In the genomic region with DNA sequence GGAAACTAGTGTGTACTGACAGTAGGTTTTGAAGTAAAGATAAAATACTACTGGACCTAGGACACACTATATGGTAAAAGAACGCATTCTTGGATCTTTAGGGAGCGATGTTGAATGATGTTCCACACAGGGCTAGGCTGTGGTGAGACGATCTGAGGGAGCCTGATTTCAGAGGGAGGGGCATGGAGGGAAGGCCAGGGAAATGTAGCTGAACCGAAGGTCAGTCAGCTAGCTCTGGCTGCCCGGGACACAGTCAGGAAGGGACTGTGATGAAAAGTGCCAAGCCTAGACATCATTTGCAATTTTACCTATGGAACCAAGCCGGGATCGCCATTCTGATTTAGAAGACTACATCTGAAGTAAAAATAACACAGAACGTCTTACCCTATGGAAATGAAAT, we compare ENCODE assay signal across 29 mouse cellular contexts. TPM values are rescaled to one million over a fixed set of nuclear protein-coding genes. Genes with fewer than 3 reads are reported as not detected.
DNase-seq lines count a peak whose midpoint lies in the region; ATAC-seq lines count a peak whose summit lies in the region.
"Had no signal": no experiment of that assay in that cellular context is flagged by ENCODE, and none has a peak within 500 bp of the region (broad histone marks: within the 10 kb centered on the region; RNA-seq: fewer than 3 reads in every experiment).

No protein-coding gene starts in this region.

- no peak for DNase-seq in embryonic facial prominence, embryonic 10.5 days (ENCODE audit: low spot score)
- no peak for DNase-seq in kidney, adult 9 months
- DNase-seq in limb, embryonic 10.5 days (ENCODE audit: low spot score): peak; percentile 35
- no peak for DNase-seq in layer of hippocampus, adult 11-12 months (ENCODE audit: low spot score)
- DNase-seq: adrenal gland, adult 2 months; cerebellum, adult 2 months; cerebellum, postnatal 14 days; gastrocnemius, postnatal 14 days; kidney, adult 8-10 months; layer of hippocampus, postnatal 36 days; left cerebral cortex, postnatal 4 days; liver, postnatal 0 days; lung, postnatal 36 days; right cerebral cortex, postnatal 4 days; thymus, adult 18-20 months; thymus, postnatal 25 days had no signal

- WGBS in embryonic facial prominence, embryonic 13.5 days: 46% methylated on average over 8 of the region's 8 CpGs
- WGBS in embryonic facial prominence, embryonic 10.5 days: 61% methylated on average over 8 of the region's 8 CpGs
- WGBS in heart, embryonic 14.5 days: 54% methylated on average over 8 of the region's 8 CpGs
- WGBS in heart, embryonic 11.5 days (ENCODE audit: insufficient replicate concordance): 56% methylated on average over 8 of the region's 8 CpGs
- 48% methylated on average over 8 of the region's 8 CpGs for WGBS in kidney, embryonic 16.5 days
- WGBS in limb, embryonic 10.5 days: 55% methylated on average over 8 of the region's 8 CpGs

- H3K9ac ChIP-seq in embryonic facial prominence, embryonic 13.5 days: no peak overlapping the region
- H3K9ac ChIP-seq in heart, embryonic 14.5 days (ENCODE audit: low read length): no peak overlapping the region
- H3K9ac ChIP-seq in heart, embryonic 11.5 days (ENCODE audit: low read depth, low read length): no peak overlapping the region
- H3K9ac ChIP-seq in kidney, embryonic 16.5 days (replicated peaks; ENCODE audit: low read length): no peak overlapping the region
- H3K9ac ChIP-seq: forebrain, embryonic 13.5 days; hindbrain, embryonic 14.5 days; liver, embryonic 12.5 days; liver, postnatal 0 days; midbrain, embryonic 13.5 days; neural tube, embryonic 13.5 days had no signal

- H3K4me3 ChIP-seq in embryonic facial prominence, embryonic 13.5 days: no peak overlapping the region
- H3K4me3 ChIP-seq in embryonic facial prominence, embryonic 10.5 days: no peak overlapping the region
- H3K4me3 ChIP-seq in heart, embryonic 14.5 days (ENCODE audit: control insufficient read depth in 1 of 2, insufficient read depth in 1 of 2, low read depth in 1 of 2, low read length in 2 of 2): no peak overlapping the region
- no peak overlapping the region for H3K4me3 ChIP-seq in heart, embryonic 11.5 days (ENCODE audit: low read depth, low read length)
- H3K4me3 ChIP-seq in kidney, embryonic 16.5 days (ENCODE audit: low read length): no peak overlapping the region
- H3K4me3 ChIP-seq in limb, embryonic 10.5 days: no peak overlapping the region
- H3K4me3 ChIP-seq: forebrain, embryonic 13.5 days; liver, embryonic 12.5 days; midbrain, embryonic 13.5 days; neural tube, embryonic 13.5 days had no signal

- H3K4me1 ChIP-seq in embryonic facial prominence, embryonic 13.5 days: peaks cover 39% of the 10 kb centered on the region
- peaks cover 35% of the 10 kb centered on the region for H3K4me1 ChIP-seq in embryonic facial prominence, embryonic 10.5 days
- H3K4me1 ChIP-seq in heart, embryonic 14.5 days (ENCODE audit: control insufficient read depth in 2 of 2, insufficient read depth in 2 of 2, low read length in 2 of 2): peaks cover 8 to 45% of the 10 kb centered on the region in 2 experiments
- H3K4me1 ChIP-seq in heart, embryonic 11.5 days (ENCODE audit: control insufficient read depth, insufficient read depth, low read length): peaks cover 12% of the 10 kb centered on the region
- H3K4me1 ChIP-seq in kidney, embryonic 16.5 days (ENCODE audit: insufficient read depth, low read length): 0 out of 2 replicates have a peak, but pooled peaks cover 16% of the 10 kb centered on the region
- H3K4me1 ChIP-seq in limb, embryonic 10.5 days: peaks cover 43% of the 10 kb centered on the region
- H3K4me1 ChIP-seq: forebrain, embryonic 13.5 days; liver, embryonic 12.5 days; neural tube, embryonic 13.5 days had no signal

- H3K27me3 ChIP-seq in embryonic facial prominence, embryonic 13.5 days: no peaks in the 10 kb centered on the region
- peaks cover 9% of the 10 kb centered on the region for H3K27me3 ChIP-seq in embryonic facial prominence, embryonic 10.5 days (replicated peaks; ENCODE audit: low read depth, poor library complexity, severe bottlenecking)
- H3K27me3 ChIP-seq in heart, embryonic 14.5 days (ENCODE audit: control insufficient read depth, insufficient read depth, low read length): no peaks in the 10 kb centered on the region
- H3K27me3 ChIP-seq in heart, embryonic 11.5 days (ENCODE audit: control insufficient read depth, insufficient read depth, low read length): no peaks in the 10 kb centered on the region
- no peaks in the 10 kb centered on the region for H3K27me3 ChIP-seq in kidney, embryonic 16.5 days (ENCODE audit: insufficient read depth, low read length)
- 0 out of 2 replicates have a peak, but pooled peaks cover 1% of the 10 kb centered on the region for H3K27me3 ChIP-seq in limb, embryonic 10.5 days (ENCODE audit: low read depth, poor library complexity, severe bottlenecking)
- H3K27me3 ChIP-seq: CH12.LX; liver, embryonic 12.5 days had no signal

- peak overlapping the region; percentile 36; the same call in 1 of the 2 replicates for H3K27ac ChIP-seq in embryonic facial prominence, embryonic 13.5 days
- H3K27ac ChIP-seq in embryonic facial prominence, embryonic 10.5 days (replicated peaks): no peak overlapping the region
- no peak overlapping the region for H3K27ac ChIP-seq in heart, embryonic 14.5 days (replicated peaks in 1 of 2; ENCODE audit: control insufficient read depth in 1 of 2, insufficient read depth in 1 of 2, low read depth in 2 of 2, low read length in 2 of 2)
- H3K27ac ChIP-seq in heart, embryonic 11.5 days (ENCODE audit: low read depth, low read length): no peak overlapping the region
- H3K27ac ChIP-seq in kidney, embryonic 16.5 days (ENCODE audit: low read length): peak overlapping the region; percentile 31
- H3K27ac ChIP-seq in limb, embryonic 10.5 days: peak overlapping the region; percentile 77
- H3K27ac ChIP-seq: forebrain, embryonic 13.5 days; hindbrain, embryonic 14.5 days; liver, embryonic 12.5 days; midbrain, embryonic 13.5 days; neural tube, embryonic 13.5 days; stomach, postnatal 0 days had no signal

- peak overlapping the region; percentile 12; the same call in 1 of the 2 replicates for H3K4me2 ChIP-seq in embryonic facial prominence, embryonic 13.5 days
- H3K4me2 ChIP-seq in heart, embryonic 14.5 days (ENCODE audit: low read length): peak overlapping the region; percentile 3; the same call in 1 of the 2 replicates
- H3K4me2 ChIP-seq in heart, embryonic 11.5 days: no peak overlapping the region
- H3K4me2 ChIP-seq in kidney, embryonic 16.5 days (replicated peaks; ENCODE audit: low read depth, low read length): 0 out of 2 replicates have a peak overlapping the region, but pooled peaks have one; percentile 4
- H3K4me2 ChIP-seq: forebrain, embryonic 13.5 days; hindbrain, embryonic 14.5 days; liver, embryonic 12.5 days; midbrain, embryonic 13.5 days; neural tube, embryonic 13.5 days had no signal

- no peaks in the 10 kb centered on the region for H3K9me3 ChIP-seq in embryonic facial prominence, embryonic 13.5 days
- no peaks in the 10 kb centered on the region for H3K9me3 ChIP-seq in embryonic facial prominence, embryonic 10.5 days
- no peaks in the 10 kb centered on the region for H3K9me3 ChIP-seq in heart, embryonic 14.5 days (ENCODE audit: control insufficient read depth, low read length)
- no peaks in the 10 kb centered on the region for H3K9me3 ChIP-seq in heart, embryonic 11.5 days (replicated peaks; ENCODE audit: control insufficient read depth, low read length)
- H3K9me3 ChIP-seq in kidney, embryonic 16.5 days (ENCODE audit: low read length): 0 out of 2 replicates have a peak, but pooled peaks cover 2% of the 10 kb centered on the region
- no peaks in the 10 kb centered on the region for H3K9me3 ChIP-seq in limb, embryonic 10.5 days (replicated peaks)
- H3K9me3 ChIP-seq: forebrain, embryonic 13.5 days; liver, embryonic 12.5 days; midbrain, embryonic 13.5 days; neural tube, embryonic 13.5 days had no signal

- no peaks in the 10 kb centered on the region for H3K36me3 ChIP-seq in embryonic facial prominence, embryonic 13.5 days
- H3K36me3 ChIP-seq in embryonic facial prominence, embryonic 10.5 days (replicated peaks): no peaks in the 10 kb centered on the region
- H3K36me3 ChIP-seq in heart, embryonic 14.5 days (ENCODE audit: control insufficient read depth, insufficient read depth, low read length): no peaks in the 10 kb centered on the region
- no peaks in the 10 kb centered on the region for H3K36me3 ChIP-seq in heart, embryonic 11.5 days (ENCODE audit: control insufficient read depth, insufficient read depth, low read length)
- no peaks in the 10 kb centered on the region for H3K36me3 ChIP-seq in kidney, embryonic 16.5 days (ENCODE audit: insufficient read depth, low read length)
- no peaks in the 10 kb centered on the region for H3K36me3 ChIP-seq in limb, embryonic 10.5 days
- H3K36me3 ChIP-seq: liver, embryonic 12.5 days; midbrain, embryonic 13.5 days; neural tube, embryonic 13.5 days had no signal

- no peak for ATAC-seq in embryonic facial prominence, embryonic 13.5 days (ENCODE audit: insufficient number of reproducible peaks, insufficient read depth, low FRiP score, low TSS enrichment, low read depth)
- no peak for ATAC-seq in heart, embryonic 14.5 days (ENCODE audit: insufficient number of reproducible peaks, insufficient read depth, low FRiP score, low read depth)
- no peak for ATAC-seq in heart, embryonic 11.5 days (replicated peaks; ENCODE audit: insufficient number of reproducible peaks, low FRiP score, low TSS enrichment)
- peak; percentile 46; the same call in 1 of the 2 replicates for ATAC-seq in kidney, embryonic 16.5 days (ENCODE audit: low FRiP score, low TSS enrichment)
- ATAC-seq: activated CD4-positive, CD25-positive, alpha-beta regulatory T cell, adult 4 months; forebrain, embryonic 13.5 days; liver, embryonic 12.5 days; liver, postnatal 0 days; midbrain, embryonic 13.5 days had no signal

RNA-seq across cellular contexts. Expression of gene Pde3a, which starts 7.8 kb away (rescaled TPM):
- polyA plus RNA-seq in embryonic facial prominence, embryonic 13.5 days (2015; fragmentation: Nextera tagmentation; extraction: Ambion mirVana): 6.3 and 7.9 TPM in 2 replicates
- polyA plus RNA-seq in embryonic facial prominence, embryonic 10.5 days (2016; fragmentation: Nextera tagmentation; extraction: Ambion mirVana): 1.3 and 2.0 TPM in 2 replicates
- polyA plus RNA-seq in heart, embryonic 14.5 days (2014; fragmentation: Nextera tagmentation; extraction: Ambion mirVana): 14.7 and 14.8 TPM in 2 replicates
- polyA plus RNA-seq in heart, embryonic 11.5 days (2014; fragmentation: Nextera tagmentation; extraction: Ambion mirVana): 9.9 and 10.7 TPM in 2 replicates
- polyA plus RNA-seq in kidney, embryonic 16.5 days (2015; fragmentation: Nextera tagmentation; extraction: Ambion mirVana): 11.5 and 12.1 TPM in 2 replicates
- polyA plus RNA-seq in limb, embryonic 10.5 days (2016; fragmentation: Nextera tagmentation; extraction: Ambion mirVana): 2.8 and 3.0 TPM in 2 replicates
- polyA plus RNA-seq: C2C12 had no signal

Comparison
In these comparisons a context has a peak if more than half of its experiments do, and no peak if none do; other contexts are left out.
1. H3K27ac ChIP-seq: peak in embryonic facial prominence, embryonic 13.5 days (single experiment), kidney, embryonic 16.5 days (single experiment) and limb, embryonic 10.5 days (single experiment); none in embryonic facial prominence, embryonic 10.5 days (single experiment), heart, embryonic 14.5 days (0 of 2) and heart, embryonic 11.5 days (single experiment).